Mouse (Mus musculus) heart, embryonic 11.5 days (tissue): ENCODE measurements around the gene Spg7. TPM values are rescaled to one million over a fixed set of nuclear protein-coding genes. Genes with fewer than 3 reads are reported as not detected.

ENCODE experiments used
- ATAC-seq: fragments of 200-750 bp; cut with Nextera tagmentation; replicated peaks from 2 replicates; pipeline ENCODE4 v1.8.0; 2017; ENCODE audit warnings: moderate library complexity; ENCODE audit not compliant: insufficient number of reproducible peaks, low FRiP score, low TSS enrichment
- H3K27ac ChIP-seq: fragments of 300-500 bp; sonication (generic); 2 replicates; pipeline ENCODE4 v1.5.1; 2014; ENCODE audit warnings: mild to moderate bottlenecking, low read depth, low read length
- H3K27me3 ChIP-seq: fragments of 300-500 bp; sonication (generic); 2 replicates; pipeline ENCODE4 v1.6.1; 2014; ENCODE audit warnings: mild to moderate bottlenecking, low read length, mixed read lengths; ENCODE audit not compliant: control insufficient read depth, insufficient read depth
- H3K36me3 ChIP-seq: fragments of 300-500 bp; sonication (generic); 2 replicates; pipeline ENCODE4 v1.6.1; 2014; ENCODE audit warnings: mild to moderate bottlenecking, low read length, moderate library complexity, mixed read lengths; ENCODE audit not compliant: control insufficient read depth, insufficient read depth
- H3K4me1 ChIP-seq: fragments of 300-500 bp; sonication (generic); 2 replicates; pipeline ENCODE4 v1.6.1; 2014; ENCODE audit warnings: low read length; ENCODE audit not compliant: control insufficient read depth, insufficient read depth
- H3K4me2 ChIP-seq: fragments of 300-500 bp; sonication (generic); 2 replicates; pipeline ENCODE4 v1.6.1; 2014; ENCODE audit warnings: mild to moderate bottlenecking, moderate library complexity
- H3K4me3 ChIP-seq: fragments of 300-500 bp; sonication (generic); 2 replicates; pipeline ENCODE4 v1.5.1; 2014; ENCODE audit warnings: low read depth, low read length
- H3K9ac ChIP-seq: fragments of 300-500 bp; sonication (generic); 2 replicates; pipeline ENCODE4 v1.6.1; 2014; ENCODE audit warnings: mild to moderate bottlenecking, low read depth, low read length, moderate library complexity
- H3K9me3 ChIP-seq: fragments of 300-500 bp; sonication (generic); replicated peaks from 2 replicates; pipeline ENCODE4 v1.6.1; 2016; ENCODE audit warnings: low read length; ENCODE audit not compliant: control insufficient read depth
- WGBS: fragments of 180-500 bp; shearing (Covaris S2); extraction: QIAGEN DNeasy Blood & Tissue Kit; methylation state at CpG from one replicate; pipeline ENCODE4 v1.1.7; 2014; ENCODE audit not compliant: insufficient replicate concordance; 5-methylcytosine and 5-hydroxymethylcytosine counted together
- polyA plus RNA-seq: library from polyadenylated mRNA; unstranded; fragments of >200 nt; fragmentation: Nextera tagmentation; extraction: Ambion mirVana; gene quantifications from 2 replicates; pipeline ENCODE4 v1.2.1, GENCODE M21; 2014

Spg7 gene
- polyA plus RNA-seq, 1 experiment from 2014 or later = 48.7 TPM

GRCm38 (mm10) chr8:123117127-123117731 lies 54.5 kb downstream of the Spg7 start, which contains the start of gene Cpne7:
Gene Cpne7 (plus strand): TSS chr8:123117374.
- H3K27me3 ChIP-seq = peaks cover 44% of the 10 kb centered on the region
- peak within 1 kb of the TSS; percentile 52 for H3K4me3 ChIP-seq
- H3K4me1 ChIP-seq = peaks cover 17% of the 10 kb centered on the region
- no peaks in the 10 kb centered on the region for H3K36me3 ChIP-seq
- H3K4me2 ChIP-seq = peak within 1 kb of the TSS; percentile 87
- 2% methylated on average over 51 of the region's 51 CpGs for WGBS
- no peaks in the 10 kb centered on the region for H3K9me3 ChIP-seq
- peak within 1 kb of the TSS; percentile 39 for H3K9ac ChIP-seq
- H3K27ac ChIP-seq = no peak within 1 kb of the TSS
- peak; percentile 53; the same call in 1 of the 2 replicates for ATAC-seq

DNA sequence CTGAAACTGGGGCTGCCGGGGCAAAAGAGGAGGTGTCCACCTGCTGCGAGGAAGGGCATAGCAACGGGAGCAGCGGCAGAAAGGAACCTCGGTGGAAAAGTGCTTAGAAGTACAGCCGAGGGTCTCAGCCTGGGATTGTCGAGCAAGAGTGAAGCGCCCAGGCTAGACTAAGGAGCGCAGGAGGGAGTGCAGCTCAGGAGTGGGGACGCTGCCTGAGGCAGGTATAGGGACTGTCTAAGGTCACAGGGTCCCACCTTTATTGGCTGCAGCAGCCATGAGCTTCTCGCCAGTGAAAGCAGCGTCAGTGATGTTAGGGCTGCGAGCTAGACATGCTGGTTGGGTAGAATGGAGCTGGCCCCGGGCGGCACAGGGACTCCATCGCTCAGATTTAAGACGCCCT lies 55.0 kb downstream of the Spg7 start:
- Histone ChIP-seq H3K4me1 (peaks cover 17% of the 10 kb centered on the region), H3K27ac (no peak overlapping the region), H3K4me3 (peak overlapping the region; percentile 52), H3K9me3 (no peaks in the 10 kb centered on the region), H3K4me2 (peak overlapping the region; percentile 87), H3K27me3 (peaks cover 49% of the 10 kb centered on the region), H3K9ac (no peak overlapping the region; the same call in 1 of the 2 replicates), H3K36me3 (no peaks in the 10 kb centered on the region)
- WGBS = 4% methylated on average over 17 of the region's 17 CpGs
- no peak; the same call in 1 of the 2 replicates for ATAC-seq

DNA sequence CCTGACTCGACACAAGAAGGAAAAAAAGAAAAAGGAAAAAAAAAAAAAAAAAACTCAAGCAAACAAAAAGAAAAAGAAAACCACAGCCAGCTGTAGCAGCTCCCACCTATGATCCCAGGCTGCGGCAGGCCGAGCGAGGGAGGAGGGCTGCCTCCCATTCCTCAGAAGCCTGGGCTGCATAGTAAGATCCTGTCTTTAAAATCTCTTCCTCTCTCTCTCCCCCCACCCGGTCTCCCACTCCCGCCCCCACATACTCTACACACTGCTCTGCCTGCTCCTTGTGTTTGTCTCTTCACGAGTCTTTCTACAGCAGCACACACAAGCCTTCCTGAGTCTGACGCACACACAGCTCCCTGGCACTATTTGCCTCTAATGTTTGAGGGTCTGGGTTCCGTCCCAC lies 59.3 kb downstream of the Spg7 start:
- WGBS = 52% methylated on average over 9 of the region's 9 CpGs
- H3K36me3 ChIP-seq = no peaks in the 10 kb centered on the region
- no peak overlapping the region for H3K4me3 ChIP-seq
- H3K27ac ChIP-seq = no peak overlapping the region
- peaks cover 20% of the 10 kb centered on the region; the same call in 1 of the 2 replicates for H3K4me1 ChIP-seq
- H3K9ac ChIP-seq = no peak overlapping the region
- H3K9me3 ChIP-seq = no peaks in the 10 kb centered on the region
- H3K27me3 ChIP-seq = peaks cover 54% of the 10 kb centered on the region
- ATAC-seq = no peak
- H3K4me2 ChIP-seq = no peak overlapping the region

DNA sequence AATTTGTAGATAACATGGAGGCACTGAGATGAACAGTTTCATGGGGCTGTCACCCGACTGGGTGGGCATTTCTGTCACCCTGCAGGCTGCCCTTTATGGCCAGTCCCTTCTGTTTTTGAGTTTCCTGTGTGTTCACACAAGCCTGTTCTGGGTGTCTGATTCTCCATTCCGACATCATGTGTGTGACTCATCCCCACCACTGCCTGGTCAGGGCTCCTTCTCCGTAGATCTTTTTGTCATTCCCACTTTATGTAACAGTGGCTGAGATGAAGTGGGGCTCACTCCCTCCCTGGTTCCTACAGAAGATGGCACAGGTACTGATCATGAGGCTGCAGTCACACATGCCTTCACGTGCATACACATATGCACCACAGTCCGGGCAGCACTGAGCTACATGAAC lies 59.9 kb downstream of the Spg7 start:
- no peak for ATAC-seq
- Histone ChIP-seq H3K4me2 (no peak overlapping the region), H3K4me1 (peaks cover 14% of the 10 kb centered on the region; the same call in 1 of the 2 replicates), H3K36me3 (no peaks in the 10 kb centered on the region), H3K27me3 (peaks cover 52% of the 10 kb centered on the region), H3K9ac (no peak overlapping the region), H3K27ac (no peak overlapping the region), H3K4me3 (no peak overlapping the region), H3K9me3 (no peaks in the 10 kb centered on the region)
- 72% methylated on average over 5 of the region's 5 CpGs for WGBS

DNA sequence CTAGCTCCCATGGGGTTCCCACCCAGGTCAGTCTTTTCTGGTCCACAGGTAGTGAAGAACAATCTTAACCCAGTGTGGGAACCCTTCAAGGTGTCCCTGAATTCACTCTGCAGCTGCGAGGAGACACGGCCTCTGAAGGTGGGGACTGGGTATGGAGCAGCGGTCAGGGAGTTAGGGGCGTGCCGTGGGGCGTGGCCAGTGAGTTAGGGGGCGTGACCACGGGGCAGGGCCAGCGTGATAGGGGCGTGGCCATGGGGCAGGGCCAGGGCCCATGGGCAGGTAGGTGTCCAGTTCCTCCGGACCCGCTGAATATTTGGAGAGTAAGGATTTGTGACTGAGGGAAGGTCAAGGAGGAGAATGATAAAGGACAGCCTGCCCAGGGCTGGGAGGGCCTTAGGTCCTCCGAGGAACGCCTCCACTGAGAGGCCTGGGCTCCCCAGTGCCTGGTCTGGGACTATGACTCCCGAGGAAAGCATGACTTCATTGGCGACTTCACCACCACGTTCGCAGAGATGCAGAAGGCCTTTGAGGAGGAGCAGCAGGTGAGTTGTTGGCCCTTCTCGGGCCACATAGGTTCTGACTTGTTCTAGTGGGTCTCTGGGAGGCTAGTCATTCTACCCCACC lies 63.6 kb downstream of the Spg7 start:
- Histone ChIP-seq H3K9ac (no peak overlapping the region), H3K9me3 (no peaks in the 10 kb centered on the region), H3K27me3 (peaks cover 33% of the 10 kb centered on the region), H3K36me3 (no peaks in the 10 kb centered on the region), H3K4me2 (peak overlapping the region; percentile 14), H3K4me3 (no peak overlapping the region), H3K27ac (no peak overlapping the region), H3K4me1 (peaks cover 11% of the 10 kb centered on the region; the same call in 1 of the 2 replicates)
- WGBS = 4% methylated on average over 19 of the region's 19 CpGs
- peak; percentile 43; the same call in 1 of the 2 replicates for ATAC-seq

DNA sequence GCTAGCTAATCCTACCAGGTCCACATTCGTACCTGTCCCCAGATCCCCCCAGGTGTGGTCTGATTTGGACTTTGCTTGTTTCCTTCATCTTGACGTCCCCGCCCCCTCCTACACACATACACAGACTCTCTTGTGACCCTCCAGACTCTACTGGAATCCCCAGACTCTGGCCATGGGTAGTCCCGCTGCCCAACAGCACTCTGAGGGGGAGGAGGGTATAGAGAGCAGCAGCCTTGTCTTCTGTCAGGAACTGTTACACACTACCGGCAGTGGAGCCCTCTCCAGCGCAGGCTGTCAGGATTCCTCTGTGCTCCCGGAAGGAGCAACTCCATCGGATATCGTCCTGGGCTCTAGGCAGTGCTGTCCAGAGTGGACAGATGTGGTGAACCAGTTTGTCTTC lies 68.3 kb downstream of the Spg7 start:
- peaks cover 3% of the 10 kb centered on the region; the same call in 1 of the 2 replicates for H3K9me3 ChIP-seq
- 50% methylated on average over 9 of the region's 9 CpGs for WGBS
- H3K4me3 ChIP-seq = no peak overlapping the region
- no peak overlapping the region for H3K4me2 ChIP-seq
- ATAC-seq = no peak
- no peaks in the 10 kb centered on the region for H3K36me3 ChIP-seq
- H3K27me3 ChIP-seq = peaks cover 14% of the 10 kb centered on the region
- no peak overlapping the region for H3K9ac ChIP-seq
- H3K27ac ChIP-seq = no peak overlapping the region
- H3K4me1 ChIP-seq = peaks cover 13% of the 10 kb centered on the region

- Histone ChIP-seq H3K4me3 (no peak overlapping the region), H3K9me3 (peaks cover 3% of the 10 kb centered on the region; the same call in 1 of the 2 replicates), H3K36me3 (no peaks in the 10 kb centered on the region), H3K4me1 (peaks cover 15% of the 10 kb centered on the region), H3K4me2 (no peak overlapping the region), H3K27me3 (peaks cover 2% of the 10 kb centered on the region; the same call in 1 of the 2 replicates), H3K9ac (no peak overlapping the region), H3K27ac (no peak overlapping the region)
- no peak for ATAC-seq
- WGBS = 95% methylated on average over 2 of the region's 2 CpGs
Measured at GRCm38 (mm10) chr8:123132953-123133352, 70.2 kb downstream of the Spg7 start.

DNA sequence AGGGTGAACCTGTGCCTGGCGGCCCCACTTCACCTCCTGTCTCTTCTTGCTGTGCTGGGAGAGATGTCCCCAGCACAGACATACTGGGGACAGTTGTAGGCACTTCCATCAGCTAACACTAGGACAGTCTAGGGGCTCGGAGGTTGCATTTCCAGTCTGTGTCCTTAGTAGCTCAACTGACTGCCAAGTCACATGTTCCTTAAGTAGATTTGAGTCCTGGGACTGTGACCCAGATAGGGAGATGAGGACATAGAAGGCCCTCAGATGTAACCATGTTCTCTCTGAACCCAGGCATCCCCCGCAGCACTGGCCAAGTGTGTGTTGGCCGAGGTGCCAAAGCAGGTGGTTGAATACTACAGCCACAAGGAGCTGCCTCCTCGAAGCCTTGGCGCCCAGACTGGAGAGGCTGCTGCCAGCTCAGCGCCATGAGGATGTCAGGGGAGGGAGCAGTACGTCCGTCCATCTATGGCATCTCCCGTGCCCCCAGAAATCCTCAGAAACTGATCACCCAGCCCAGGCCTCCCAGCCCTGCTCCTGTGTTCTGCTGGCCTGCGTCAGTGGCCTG lies 71.5 kb downstream of the Spg7 start:
- H3K9me3 ChIP-seq = peaks cover 3% of the 10 kb centered on the region; the same call in 1 of the 2 replicates
- no peak overlapping the region for H3K4me3 ChIP-seq
- no peak for ATAC-seq
- no peak overlapping the region for H3K4me2 ChIP-seq
- no peaks in the 10 kb centered on the region for H3K36me3 ChIP-seq
- no peak overlapping the region for H3K9ac ChIP-seq
- WGBS = 81% methylated on average over 11 of the region's 11 CpGs
- peaks cover 18% of the 10 kb centered on the region for H3K4me1 ChIP-seq
- H3K27ac ChIP-seq = no peak overlapping the region
- 0 out of 2 replicates have a peak, but pooled peaks cover 2% of the 10 kb centered on the region for H3K27me3 ChIP-seq
